Mouse (Mus musculus): ENCODE measurements around the gene Gpr132.
"Not testable (repeated sequence)": the region's sequence is repeated elsewhere in the genome, so short reads cannot be mapped to it uniquely, and the experiment has no call there.

The Gpr132 gene

DNA sequence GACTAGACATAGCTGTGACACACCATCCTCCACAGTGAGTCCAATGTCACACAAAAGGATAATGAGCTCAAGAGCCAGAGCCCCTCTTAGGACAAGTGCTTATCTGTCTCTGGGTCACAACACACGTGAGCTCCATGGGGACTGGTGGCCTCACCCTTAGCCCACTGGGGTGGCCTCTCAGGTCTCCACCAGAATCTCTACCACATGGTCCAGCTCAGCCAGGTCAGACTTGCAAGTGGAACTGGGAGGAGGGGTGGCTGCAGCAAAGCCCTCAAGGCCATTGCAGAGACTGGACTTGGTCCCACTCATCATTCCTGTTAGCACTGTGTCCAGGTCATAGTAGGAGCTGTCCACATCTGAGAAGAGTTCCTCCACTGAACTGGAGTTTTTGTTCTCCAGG lies 46.8 kb downstream of the Gpr132 start:
- no peak for DNase-seq (ENCODE audit: low spot score in 2 of 2)

DNA sequence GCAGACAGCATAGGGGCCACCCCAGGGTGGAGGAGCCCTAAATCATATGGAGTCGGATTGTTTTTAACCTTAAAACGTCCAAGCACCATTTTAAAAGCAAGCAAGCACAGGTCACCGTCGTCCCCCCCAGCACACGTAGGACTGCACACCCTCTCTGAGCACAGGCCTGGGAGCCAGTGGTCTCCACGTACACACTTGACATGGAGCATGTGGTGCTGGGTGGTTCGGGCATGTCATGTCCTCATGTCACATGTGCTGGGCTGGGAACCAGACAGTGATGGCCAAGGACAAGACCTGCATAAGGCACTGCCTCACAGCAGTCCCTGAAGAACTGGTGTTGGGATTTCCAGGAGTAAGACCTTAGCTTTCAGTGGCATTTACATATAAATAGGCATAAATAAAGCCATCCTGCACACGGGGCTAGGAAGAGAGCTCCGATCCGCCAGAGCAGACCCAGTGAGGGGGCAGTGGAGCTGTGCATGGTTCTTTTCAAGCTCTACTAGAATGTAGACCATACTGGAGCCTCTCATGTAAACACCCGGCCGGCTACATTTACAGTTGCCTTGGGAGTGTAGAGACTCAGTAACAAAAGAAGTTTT lies 47.5 kb downstream of the Gpr132 start:
- DNase-seq (ENCODE audit: low spot score in 2 of 2): no peak

DNA sequence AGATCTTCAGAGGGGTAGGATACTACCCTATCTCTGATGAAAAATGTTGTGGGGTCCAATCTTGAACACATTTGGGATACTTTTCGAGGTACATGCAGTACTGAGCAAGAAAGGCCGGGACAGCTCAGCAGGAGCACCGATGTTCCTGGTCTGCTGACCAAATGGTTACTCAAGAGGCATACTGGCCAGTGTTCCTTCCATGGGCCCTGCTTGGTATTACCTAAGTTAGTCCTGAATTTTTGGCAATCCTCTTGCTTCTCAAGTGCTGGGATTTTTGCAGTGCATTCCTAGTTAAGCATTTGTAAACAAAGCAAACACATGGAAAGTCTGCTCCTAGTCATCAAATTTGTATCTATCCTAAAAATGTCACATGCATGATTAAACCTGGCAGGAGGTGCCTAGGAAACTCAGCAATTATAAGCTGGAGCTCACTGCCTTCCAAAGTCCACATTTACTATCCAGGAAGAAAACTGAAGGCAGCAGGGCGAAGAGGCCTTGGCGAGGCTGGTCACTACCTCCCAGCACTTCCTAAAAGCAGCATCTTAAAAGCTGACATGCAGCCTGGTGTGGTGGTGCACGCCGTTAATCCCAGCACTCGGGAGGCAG lies 48.9 kb downstream of the Gpr132 start:
- DNase-seq (ENCODE audit: low spot score in 2 of 2): no peak

DNA sequence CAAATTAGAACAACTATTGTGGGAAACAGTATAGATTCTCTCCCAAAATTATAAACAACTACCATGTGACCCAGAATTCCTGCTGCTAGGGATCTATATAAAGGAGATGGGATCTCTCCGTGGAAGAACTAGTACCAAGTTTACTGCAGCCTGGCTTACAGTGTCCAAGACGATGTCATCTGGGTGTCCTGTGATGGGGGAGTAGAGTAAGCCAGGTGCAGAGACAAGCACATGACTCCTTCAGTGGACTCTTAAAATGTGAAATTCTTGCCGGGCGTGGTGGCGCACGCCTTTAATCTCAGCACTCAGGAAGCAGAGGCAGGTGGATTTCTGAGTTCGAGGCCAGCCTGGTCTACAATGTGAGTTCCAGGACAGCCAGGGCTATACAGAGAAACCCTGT lies 51.2 kb downstream of the Gpr132 start:
- not testable (repeated sequence) for DNase-seq (ENCODE audit: low spot score in 2 of 2)

DNA sequence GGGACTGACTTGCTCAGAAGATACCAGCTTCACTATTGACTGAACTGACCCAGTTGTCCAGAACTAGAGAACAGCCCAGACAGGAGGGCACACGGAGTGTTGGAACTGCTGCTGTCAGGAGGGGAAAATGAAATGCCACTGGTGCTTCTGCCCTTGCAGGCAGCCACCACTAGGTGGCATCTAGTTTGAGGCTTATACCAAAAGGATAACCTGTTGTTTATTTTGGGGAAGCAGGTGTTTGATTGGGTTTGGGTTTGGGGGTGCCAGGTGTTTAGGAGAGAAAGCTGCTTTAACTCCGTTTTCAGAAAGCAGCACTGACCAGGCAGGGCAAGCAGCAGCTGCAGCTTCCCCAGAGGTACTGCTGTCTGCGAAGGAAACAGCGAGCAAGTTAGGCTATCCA lies 51.7 kb downstream of the Gpr132 start:
- DNase-seq (ENCODE audit: low spot score in 2 of 2): no peak

DNA sequence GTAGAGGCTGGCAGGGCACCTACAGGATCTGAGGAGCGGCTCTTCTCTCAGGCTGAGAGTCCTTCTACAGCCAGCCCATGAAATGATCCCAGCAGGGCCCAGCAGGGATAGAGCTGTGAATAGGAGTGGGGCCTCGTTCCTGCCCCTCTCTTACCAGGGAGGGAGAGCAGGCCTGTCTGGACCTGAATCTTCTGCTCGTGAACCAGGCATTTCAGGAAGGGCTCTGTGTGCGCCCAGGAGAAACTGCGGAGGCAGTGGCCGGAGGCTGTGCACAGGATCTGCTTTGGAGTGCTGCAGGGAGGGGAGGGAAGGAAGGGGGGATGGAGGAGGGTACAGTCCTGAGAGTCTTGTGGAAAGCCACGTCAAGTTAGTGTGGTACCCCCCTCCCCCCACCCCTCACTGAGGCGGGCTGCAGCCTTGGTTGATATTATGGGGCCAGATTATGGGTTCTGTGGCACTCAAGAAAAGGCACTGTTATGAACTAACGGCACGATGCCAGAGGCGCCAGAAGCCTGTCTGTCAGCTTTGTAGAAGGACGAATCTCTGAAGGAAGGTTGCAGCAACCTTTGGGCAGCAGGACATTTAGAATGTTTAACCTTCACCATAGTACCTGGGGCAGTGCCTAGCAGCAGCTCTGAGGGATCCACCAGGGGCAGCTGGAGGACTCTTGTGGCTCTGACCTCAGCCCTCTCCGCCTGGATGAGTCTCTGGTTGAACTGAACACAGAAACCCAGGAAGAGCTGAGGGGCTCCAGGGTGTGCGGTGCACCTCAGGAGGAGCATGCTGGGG lies 53.2 kb downstream of the Gpr132 start:
- no peak for DNase-seq (ENCODE audit: low spot score in 2 of 2)

DNA sequence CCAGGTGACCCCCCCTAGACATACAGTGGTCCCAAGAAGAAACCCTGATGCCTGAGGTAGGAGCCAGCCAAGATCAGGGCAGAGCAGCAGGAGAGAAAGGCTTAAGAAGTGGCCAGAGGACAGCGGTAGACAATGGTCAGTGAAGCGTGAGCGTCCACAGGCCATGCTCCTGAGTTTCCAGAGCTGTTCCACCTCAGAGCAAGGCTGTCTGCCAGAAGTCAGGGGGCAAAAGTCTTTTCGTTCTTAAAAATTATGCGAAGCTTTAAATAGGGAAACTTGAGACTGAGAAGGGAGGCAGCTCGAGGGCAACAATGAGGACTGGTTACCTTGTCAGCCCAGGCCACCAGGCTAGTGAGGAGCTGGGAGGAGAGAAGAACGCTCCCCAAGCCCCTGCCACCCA lies 54.7 kb downstream of the Gpr132 start:
- no peak for DNase-seq (ENCODE audit: low spot score in 2 of 2)

DNA sequence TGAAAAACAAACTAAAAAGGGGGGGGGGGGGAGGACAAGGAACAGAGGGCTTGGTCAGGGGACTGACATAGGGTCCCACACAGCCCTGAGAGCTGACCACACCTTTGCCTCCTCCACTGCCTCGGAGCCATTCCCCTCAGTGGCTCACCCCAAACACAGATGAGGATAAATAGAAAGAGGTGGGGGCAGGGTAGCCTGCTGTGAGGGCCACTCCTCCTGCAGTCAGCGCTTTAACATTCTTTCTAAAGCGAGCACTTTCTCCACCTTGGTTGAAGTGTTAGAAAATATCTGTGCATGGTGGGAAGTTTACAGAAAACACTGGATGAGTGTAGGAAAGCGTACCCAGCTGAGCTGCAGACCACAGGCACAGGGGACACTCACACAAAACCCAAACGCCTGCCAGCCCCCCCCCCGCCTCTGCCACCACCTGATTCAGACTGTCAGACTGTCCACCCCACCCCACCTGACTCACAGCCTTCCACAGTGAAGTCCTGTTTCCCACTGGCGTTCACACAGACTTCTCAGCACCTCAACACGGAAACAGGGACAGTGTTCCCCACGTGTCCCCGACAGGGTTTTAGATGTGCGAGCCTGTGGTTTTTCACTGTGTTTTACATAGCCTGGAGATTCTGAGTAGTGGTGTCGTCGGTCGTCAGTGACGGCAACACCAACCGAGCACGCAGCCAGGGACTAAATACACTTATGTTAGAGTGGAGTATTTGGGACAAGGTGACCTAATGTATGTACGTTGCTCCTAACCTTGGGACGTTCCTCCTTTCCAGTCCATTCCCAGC lies 57.7 kb downstream of the Gpr132 start:
- DNase-seq (ENCODE audit: low spot score in 2 of 2): no peak

DNA sequence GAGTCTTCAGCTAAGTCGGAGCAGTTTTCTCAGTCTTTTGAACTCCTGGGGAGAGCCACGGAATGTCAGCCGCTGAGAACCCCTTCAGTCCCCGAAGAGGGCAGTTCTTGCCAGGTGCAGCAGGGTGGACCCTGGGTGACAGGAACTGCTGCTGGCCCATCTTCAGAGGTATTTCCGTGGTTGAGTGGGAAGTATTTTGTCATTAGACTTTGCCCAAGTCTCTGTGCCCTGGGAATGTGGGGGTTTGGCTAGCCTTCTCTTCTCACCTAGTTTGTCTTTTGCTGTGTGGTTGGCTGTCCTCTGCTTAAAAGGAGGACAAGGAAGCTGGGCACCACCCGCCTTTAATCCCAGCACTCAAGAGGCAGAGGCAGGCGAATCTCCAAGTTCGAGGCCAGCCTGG lies 58.4 kb downstream of the Gpr132 start:
- no peak for DNase-seq (ENCODE audit: low spot score in 2 of 2)

DNA sequence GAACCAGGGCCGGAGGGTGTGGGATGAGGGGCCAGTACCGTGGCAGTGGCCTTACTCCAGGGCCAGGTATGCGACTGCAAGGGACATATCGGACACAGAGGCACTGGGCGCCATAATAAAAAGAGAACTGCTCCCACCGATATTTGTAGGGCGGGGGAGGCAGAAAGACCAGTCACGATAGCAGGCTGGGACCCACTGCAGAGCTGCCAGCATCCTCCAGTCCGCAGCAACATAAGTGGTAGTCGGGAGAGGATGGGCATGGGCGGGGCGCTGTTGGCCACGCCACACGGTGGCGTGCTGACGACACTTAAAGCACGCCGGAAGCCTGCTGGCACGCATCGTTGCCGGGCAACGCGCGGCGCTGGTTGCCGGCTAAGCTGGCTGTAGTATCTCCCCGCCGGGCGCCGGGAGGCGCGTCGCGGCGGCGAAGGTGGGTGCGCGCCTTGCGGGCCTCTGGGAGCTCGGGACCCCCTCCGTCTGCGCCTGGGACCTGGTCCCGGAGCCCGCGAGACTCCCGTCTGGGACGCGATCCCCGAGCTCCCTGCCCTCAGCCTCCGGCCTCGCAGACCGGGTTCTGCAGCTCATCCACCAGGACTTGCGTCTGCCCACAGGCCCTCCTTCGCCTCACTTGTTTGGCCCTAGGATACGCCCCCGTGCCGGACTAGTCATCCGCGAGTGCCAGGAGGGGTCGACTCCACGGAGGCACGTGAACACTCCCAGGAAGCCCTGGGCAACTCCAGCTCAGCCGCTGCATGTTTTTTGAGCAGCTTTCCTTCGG lies 59.3 kb downstream of the Gpr132 start, which contains the start of gene Clba1:
Gene Clba1, plus strand, starts transcription at position 351 of the 778 bp plus-strand sequence.
- peak; percentile 86 to 91 for DNase-seq (ENCODE audit: low spot score in 2 of 2)

DNA sequence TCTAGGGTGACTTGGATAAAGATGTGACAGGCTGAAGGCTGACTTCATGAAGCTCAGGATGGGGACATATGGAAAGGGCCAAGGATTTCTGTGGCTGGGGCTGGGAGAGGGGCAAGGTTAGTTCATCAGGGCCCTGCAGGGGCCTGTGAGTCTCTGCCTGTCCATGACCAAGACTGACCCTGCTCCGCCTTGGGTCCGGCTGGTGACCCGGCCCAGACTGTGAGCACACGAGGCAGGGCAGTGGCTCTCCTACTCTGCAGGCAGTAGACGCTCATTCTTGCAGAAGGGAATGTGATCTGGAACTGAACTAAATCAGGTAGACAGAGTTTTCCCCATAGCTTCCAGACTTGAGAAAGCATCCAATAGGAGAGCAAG lies 59.8 kb downstream of the Gpr132 start:
- no peak for DNase-seq (ENCODE audit: low spot score in 2 of 2)

DNA sequence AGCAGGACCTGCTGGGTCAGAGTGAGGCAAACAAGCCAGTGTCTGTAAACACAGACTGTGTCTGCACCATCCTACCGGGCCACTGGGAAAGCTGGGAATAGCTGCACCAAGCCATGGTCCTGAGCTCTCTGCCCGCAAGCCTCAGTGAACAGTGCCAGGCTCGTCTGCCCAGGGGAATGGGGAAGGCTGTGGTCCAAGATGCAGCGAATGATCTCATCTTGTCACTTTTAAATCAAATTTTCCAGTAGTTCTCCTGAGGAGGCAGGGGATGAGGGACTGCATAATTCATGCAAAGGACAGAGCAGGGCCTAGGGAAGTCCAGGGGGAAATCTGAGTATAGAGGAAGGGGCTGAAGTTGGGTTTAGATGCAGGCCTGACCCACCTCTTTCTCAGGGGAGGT lies 60.2 kb downstream of the Gpr132 start:
- no peak for DNase-seq (ENCODE audit: low spot score in 2 of 2)

DNA sequence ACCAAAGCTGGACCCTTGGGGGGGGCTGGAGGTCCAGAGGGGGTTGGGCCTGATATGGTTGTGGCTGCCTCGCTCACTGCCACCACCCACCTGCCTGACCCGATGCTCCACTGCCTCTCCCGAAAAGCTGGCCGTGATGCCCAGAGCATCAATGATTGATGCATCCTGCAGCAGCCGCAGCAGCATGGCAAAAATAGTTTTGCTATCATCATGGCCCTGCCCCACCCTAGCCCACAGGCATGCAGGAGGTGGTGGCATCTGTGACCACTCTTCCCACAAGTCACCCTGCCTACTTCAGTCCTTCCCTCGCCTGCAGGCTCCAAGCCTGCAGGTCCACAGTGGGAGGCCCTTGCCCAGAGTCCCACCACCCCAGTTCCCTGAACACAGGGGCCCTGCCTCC lies 62.0 kb downstream of the Gpr132 start:
- no peak for DNase-seq (ENCODE audit: low spot score in 2 of 2)

DNA sequence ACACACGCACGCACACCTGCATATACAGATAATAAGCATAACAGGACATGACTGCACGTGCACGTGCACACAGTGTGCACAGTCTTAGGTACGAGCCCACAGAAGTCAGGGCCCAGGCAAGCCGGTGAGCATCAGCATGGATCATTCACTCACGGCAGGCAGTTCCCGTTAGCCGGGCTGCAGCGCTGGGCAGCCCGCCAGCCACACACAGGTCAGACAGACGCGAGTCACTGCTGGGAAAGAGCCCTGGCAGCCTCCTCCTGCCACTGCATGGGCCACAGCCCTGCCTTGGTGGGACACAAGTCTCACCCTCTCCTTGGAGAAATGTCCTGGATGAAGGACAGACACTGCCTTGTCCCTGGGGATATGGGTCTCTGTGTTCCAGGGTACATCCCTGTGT lies 64.0 kb downstream of the Gpr132 start:
- DNase-seq (ENCODE audit: low spot score in 2 of 2): no peak

DNA sequence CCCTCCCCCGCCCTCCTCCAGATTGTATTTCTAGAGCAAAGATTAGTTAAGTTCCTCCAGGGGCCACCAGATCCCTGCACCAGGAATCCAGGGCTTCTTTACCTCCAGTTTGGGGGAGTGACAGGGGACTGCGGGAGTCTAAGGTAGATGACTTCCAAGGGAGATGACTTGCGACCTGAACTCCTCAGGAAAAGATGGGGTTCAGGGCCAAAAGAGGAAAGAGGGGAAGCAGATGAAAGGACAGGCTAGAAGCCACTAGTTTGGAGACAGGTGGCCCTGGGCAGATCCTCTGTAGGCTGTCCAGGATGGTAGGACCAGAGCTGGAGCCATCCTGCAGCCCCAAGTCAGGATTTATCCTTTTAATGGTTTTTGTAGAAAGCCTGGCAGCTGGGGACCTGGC lies 65.1 kb downstream of the Gpr132 start:
- DNase-seq (ENCODE audit: low spot score in 2 of 2): no peak

DNA sequence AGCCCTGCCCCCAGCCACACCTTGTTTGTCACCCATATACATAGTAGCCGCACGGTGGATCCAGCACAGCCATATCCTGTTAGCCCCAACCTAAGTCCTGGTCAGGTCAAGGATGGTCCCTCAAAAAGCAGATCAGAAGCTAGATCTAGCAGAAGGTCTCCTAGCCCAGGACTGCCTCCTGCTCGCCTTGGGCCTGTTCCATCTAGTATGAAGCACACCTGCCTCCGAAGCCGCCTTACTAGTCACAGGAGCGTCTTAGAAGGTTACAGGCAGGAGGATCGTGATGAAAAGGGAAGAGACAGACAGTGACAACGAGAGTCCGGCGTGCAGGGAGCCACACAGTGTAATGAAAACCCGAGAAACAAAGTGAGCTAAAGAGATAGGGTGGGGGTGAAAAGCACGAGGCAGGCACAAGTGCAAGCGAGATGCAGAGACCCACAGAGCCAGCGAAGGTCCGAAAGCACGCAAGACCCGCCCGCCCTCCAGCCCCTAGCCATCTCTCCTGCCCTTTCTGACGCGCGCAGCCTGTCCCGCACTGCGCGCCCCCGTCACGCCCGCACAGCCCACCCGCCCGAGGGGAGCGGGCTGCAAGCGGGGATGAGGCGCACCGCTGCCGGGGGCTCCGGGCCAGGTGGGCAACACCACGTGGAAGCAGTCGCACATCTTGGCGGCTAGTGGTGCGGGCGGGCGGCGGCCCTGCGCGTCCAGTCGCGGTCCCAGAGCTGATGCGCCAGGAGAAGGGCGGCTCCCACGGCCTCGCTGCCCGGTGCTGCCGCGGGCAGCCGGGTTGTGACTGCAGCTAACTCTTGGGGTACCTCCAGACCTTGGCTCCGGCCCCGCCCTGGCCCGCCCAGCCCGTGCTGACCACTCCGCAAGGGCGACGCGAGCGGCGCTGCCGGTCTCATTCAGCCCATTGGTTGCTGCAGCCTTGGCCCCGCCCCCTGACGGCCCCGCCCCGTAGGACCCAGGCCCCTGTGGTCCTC lies 65.9 kb downstream of the Gpr132 start, which contains the start of gene Ahnak2:
Gene Ahnak2, minus strand, starts transcription at position 794 of the 983 bp plus-strand sequence.
- no peak for DNase-seq (ENCODE audit: low spot score in 2 of 2)
